Mouse (Mus musculus) stomach, embryonic 16.5 days (tissue): ENCODE data around the gene Nup153. TPM values are rescaled to one million over a fixed set of nuclear protein-coding genes. Genes with fewer than 3 reads are reported as not detected.

Source experiments
- ATAC-seq: fragments of 200-750 bp; cut with Nextera tagmentation; 2 replicates; pipeline ENCODE4 v1.8.0; 2017; ENCODE audit warnings: moderate number of reproducible peaks, moderate TSS enrichment; ENCODE audit not compliant: insufficient read depth, low FRiP score
- H3K27ac ChIP-seq: fragments of 300-500 bp; sonication (generic); 2 replicates; pipeline ENCODE4 v1.5.1; 2014; ENCODE audit warnings: low read length
- H3K27me3 ChIP-seq: fragments of 300-500 bp; sonication (generic); 2 replicates; pipeline ENCODE4 v1.6.1; 2014; ENCODE audit warnings: low read length, control low read depth, mixed read lengths; ENCODE audit not compliant: control insufficient read depth, insufficient read depth
- H3K36me3 ChIP-seq: fragments of 300-500 bp; sonication (generic); 2 replicates; pipeline ENCODE4 v1.6.1; 2014; ENCODE audit warnings: low read length; ENCODE audit not compliant: control insufficient read depth, insufficient read depth
- H3K4me1 ChIP-seq: fragments of 300-500 bp; sonication (generic); 2 replicates; pipeline ENCODE4 v1.6.1; 2014; ENCODE audit warnings: low read length, control low read depth, mixed read lengths; ENCODE audit not compliant: control insufficient read depth, insufficient read depth
- H3K4me2 ChIP-seq: fragments of 300-500 bp; sonication (generic); 2 replicates; pipeline ENCODE4 v1.6.1; 2014; ENCODE audit warnings: low read depth, low read length, mixed read lengths
- H3K4me3 ChIP-seq: fragments of 300-500 bp; sonication (generic); replicated peaks from 2 replicates; pipeline ENCODE4 v1.5.1; 2014; ENCODE audit warnings: mild to moderate bottlenecking, low read length
- H3K9ac ChIP-seq: fragments of 300-500 bp; sonication (generic); 2 replicates; pipeline ENCODE4 v1.6.1; 2014; ENCODE audit warnings: low read length
- H3K9me3 ChIP-seq: fragments of 300-500 bp; sonication (generic); replicated peaks from 2 replicates; pipeline ENCODE4 v1.6.1; 2016; ENCODE audit warnings: low read length, control low read depth; ENCODE audit not compliant: control insufficient read depth
- WGBS: fragments of 180-500 bp; shearing (Covaris S2); extraction: QIAGEN DNeasy Blood & Tissue Kit; methylation state at CpG from one replicate; pipeline ENCODE4 v1.1.7; 2014; 5-methylcytosine and 5-hydroxymethylcytosine counted together
- polyA plus RNA-seq: library from polyadenylated mRNA; unstranded; fragments of >200 nt; fragmentation: Nextera tagmentation; extraction: Ambion mirVana; gene quantifications from 2 replicates; pipeline ENCODE4 v1.2.1, GENCODE M21; 2015

Gene Nup153
- 16.9 and 18.5 TPM in 2 replicates for polyA plus RNA-seq

- Histone ChIP-seq H3K9me3 (no peaks in the 10 kb centered on the region), H3K4me3 (peak within 1 kb of the TSS; percentile 97), H3K27me3 (no peaks in the 10 kb centered on the region), H3K36me3 (no peaks in the 10 kb centered on the region), H3K4me1 (peaks cover 14% of the 10 kb centered on the region), H3K9ac (peak within 1 kb of the TSS; percentile 96), H3K4me2 (peak within 1 kb of the TSS; percentile 56), H3K27ac (peak within 1 kb of the TSS; percentile 97)
- ATAC-seq: peak; percentile 92
- WGBS: 1% methylated on average over 48 of the region's 51 CpGs
Observed at GRCm38 (mm10) chr13:46727837-46728268, at the start of gene Nup153. Gene Nup153 (minus strand): TSS chr13:46727940.

DNA sequence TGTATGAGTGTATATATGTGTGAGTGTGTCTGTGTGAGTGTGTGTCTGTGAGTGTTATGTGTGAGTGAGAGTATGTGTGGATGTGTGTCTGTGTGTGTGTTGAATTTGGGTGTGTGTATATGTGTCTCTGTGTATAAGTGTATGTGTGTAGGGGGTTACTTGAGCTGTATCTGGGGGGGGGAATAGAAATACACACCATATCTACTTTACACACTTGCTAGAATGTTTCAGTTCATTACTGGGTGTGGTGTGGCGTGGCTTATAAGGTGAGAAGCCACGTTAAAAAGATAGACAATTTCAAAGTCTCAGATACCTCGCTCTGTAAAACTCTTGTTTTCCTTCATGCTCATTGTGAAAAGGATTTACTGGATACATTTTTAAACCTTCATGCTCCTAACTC is 49.7 kb upstream of the Nup153 start:
- Histone ChIP-seq H3K4me3 (no peak overlapping the region), H3K27ac (no peak overlapping the region), H3K9me3 (no peaks in the 10 kb centered on the region), H3K4me2 (no peak overlapping the region), H3K4me1 (no peaks in the 10 kb centered on the region), H3K36me3 (peaks cover 9% of the 10 kb centered on the region), H3K9ac (no peak overlapping the region), H3K27me3 (no peaks in the 10 kb centered on the region)
- WGBS: 87% methylated on average over 3 of the region's 3 CpGs
- no peak for ATAC-seq

DNA sequence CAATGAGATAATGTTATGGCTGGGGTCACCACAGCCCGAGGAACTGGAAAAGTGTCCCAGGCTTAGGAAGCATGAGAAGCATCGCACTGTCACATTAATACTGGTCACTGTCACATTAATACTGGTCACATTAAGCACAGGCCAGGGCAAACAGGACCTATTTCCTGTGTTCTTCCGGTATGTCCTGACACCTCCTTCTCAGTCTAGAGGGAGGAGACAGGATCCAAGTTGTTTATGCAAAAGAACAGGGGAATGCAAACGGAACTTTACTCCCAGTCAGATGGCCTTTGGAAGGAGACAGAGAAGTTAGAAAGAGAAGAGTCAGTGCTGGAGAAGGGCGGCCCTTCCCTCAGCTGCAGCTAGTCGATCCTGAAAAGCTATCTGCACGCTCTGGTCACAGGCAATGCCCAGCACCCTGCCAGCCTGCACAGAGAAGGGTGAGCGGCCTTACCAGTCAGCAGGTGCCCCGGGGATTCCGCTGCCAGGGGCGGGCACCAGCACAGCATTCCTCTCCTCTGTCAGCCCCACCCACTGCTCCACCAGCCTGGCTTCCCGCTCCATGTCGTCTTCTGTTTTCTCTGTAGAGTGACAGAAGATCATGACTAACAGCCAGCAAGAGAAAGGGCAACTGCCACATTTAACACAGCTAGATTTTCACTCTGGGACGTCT is 49.0 kb upstream of the Nup153 start:
- H3K4me2 ChIP-seq: no peak overlapping the region
- no peaks in the 10 kb centered on the region for H3K9me3 ChIP-seq
- peaks cover 14% of the 10 kb centered on the region for H3K36me3 ChIP-seq
- no peak overlapping the region for H3K9ac ChIP-seq
- ATAC-seq: no peak; the same call in 1 of the 2 replicates
- no peak overlapping the region for H3K27ac ChIP-seq
- WGBS: 54% methylated on average over 14 of the region's 14 CpGs
- H3K27me3 ChIP-seq: no peaks in the 10 kb centered on the region
- H3K4me1 ChIP-seq: no peaks in the 10 kb centered on the region
- no peak overlapping the region for H3K4me3 ChIP-seq

DNA sequence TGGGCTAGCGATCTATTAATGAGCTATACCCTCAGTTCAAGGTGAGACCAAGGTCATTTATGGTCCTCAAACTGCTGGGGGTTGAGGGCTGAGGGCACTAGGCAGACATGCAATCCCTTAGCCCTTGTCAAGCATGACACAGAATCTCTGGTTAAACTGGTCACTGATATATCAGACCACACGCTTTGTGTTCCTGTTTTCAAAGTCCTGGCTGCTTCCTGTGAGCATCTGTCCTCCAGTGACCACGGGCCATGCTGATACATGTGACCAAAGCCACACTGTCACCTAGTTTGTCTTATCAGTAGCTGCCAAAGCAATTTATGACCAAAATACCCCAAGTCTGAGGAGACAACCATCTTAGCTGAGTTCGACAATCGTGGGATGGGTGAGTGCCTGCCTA is 47.3 kb upstream of the Nup153 start:
- no peak for ATAC-seq
- H3K36me3 ChIP-seq: peaks cover 21% of the 10 kb centered on the region
- no peak overlapping the region for H3K9ac ChIP-seq
- no peak overlapping the region for H3K4me2 ChIP-seq
- H3K9me3 ChIP-seq: no peaks in the 10 kb centered on the region
- no peaks in the 10 kb centered on the region for H3K4me1 ChIP-seq
- no peak overlapping the region for H3K27ac ChIP-seq
- WGBS: 85% methylated on average over 5 of the region's 5 CpGs
- no peak overlapping the region for H3K4me3 ChIP-seq
- no peaks in the 10 kb centered on the region for H3K27me3 ChIP-seq

DNA sequence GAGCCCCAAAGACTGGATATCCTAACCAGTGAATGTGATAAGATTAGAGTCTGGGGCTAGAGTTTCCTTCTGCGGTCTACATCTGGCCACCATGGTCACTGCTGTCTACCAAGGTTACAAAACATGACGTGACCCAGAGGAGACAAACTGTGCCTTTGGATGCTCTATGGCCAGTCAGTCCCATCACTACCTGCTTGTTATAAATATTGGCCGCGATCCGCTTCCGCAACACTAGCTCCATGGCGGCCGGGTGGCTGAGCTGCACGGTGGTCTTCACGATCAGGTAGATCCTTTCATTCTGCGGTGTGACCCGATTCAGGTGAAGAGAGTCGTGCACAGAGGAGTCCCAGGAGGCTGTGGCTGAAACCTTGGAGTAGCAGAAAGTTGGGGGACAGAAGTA is 44.8 kb upstream of the Nup153 start:
- Histone ChIP-seq H3K4me3 (no peak overlapping the region), H3K36me3 (peaks cover 21% of the 10 kb centered on the region)
- WGBS: 97% methylated on average over 13 of the region's 13 CpGs

DNA sequence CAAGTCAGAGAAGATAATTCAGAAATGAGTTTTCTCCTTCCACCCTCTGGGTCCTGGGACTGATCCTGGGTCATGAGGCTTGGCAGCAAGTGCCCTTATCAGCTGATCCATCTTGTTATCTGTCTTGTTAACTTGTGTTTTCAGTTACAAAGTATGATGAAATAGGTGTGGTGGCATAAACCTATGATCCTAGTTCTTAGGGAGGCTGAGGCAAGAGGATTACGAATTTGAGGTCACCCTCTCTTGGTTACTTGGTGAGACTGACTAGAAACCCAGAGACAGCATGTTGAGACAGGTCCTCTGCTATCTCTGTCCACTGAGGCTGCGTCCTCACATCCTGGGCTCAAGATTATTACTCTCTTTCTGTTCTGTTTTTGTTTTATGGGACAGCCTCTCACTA is 37.6 kb upstream of the Nup153 start:
- ATAC-seq: no peak
- no peaks in the 10 kb centered on the region for H3K9me3 ChIP-seq
- WGBS: 76% methylated on average over 2 of the region's 2 CpGs
- no peaks in the 10 kb centered on the region for H3K36me3 ChIP-seq
- no peak overlapping the region for H3K9ac ChIP-seq
- no peak overlapping the region for H3K4me3 ChIP-seq
- no peak overlapping the region for H3K4me2 ChIP-seq
- no peaks in the 10 kb centered on the region for H3K4me1 ChIP-seq
- H3K27ac ChIP-seq: no peak overlapping the region
- H3K27me3 ChIP-seq: no peaks in the 10 kb centered on the region

More for the DNA sequence above, 44.8 kb upstream of the Nup153 start:
- Histone ChIP-seq H3K9me3 (no peaks in the 10 kb centered on the region), H3K27ac (no peak overlapping the region), H3K4me1 (no peaks in the 10 kb centered on the region), H3K9ac (no peak overlapping the region), H3K4me2 (no peak overlapping the region), H3K27me3 (no peaks in the 10 kb centered on the region)
- ATAC-seq: no peak

- H3K27me3 ChIP-seq: no peaks in the 10 kb centered on the region
- 85% methylated on average over 9 of the region's 9 CpGs for WGBS
- H3K4me1 ChIP-seq: no peaks in the 10 kb centered on the region
- no peak for ATAC-seq
- H3K27ac ChIP-seq: no peak overlapping the region
- no peaks in the 10 kb centered on the region for H3K36me3 ChIP-seq
- no peak overlapping the region for H3K4me3 ChIP-seq
- H3K4me2 ChIP-seq: no peak overlapping the region
- H3K9me3 ChIP-seq: no peaks in the 10 kb centered on the region
- no peak overlapping the region for H3K9ac ChIP-seq
Observed at GRCm38 (mm10) chr13:46763210-46763609, 35.5 kb upstream of the Nup153 start.

- H3K9me3 ChIP-seq: no peaks in the 10 kb centered on the region
- no peaks in the 10 kb centered on the region for H3K36me3 ChIP-seq
- H3K27ac ChIP-seq: no peak overlapping the region
- no peaks in the 10 kb centered on the region for H3K4me1 ChIP-seq
- H3K4me3 ChIP-seq: no peak overlapping the region
- 84% methylated on average over 6 of the region's 6 CpGs for WGBS
- no peak overlapping the region for H3K9ac ChIP-seq
- ATAC-seq: no peak
- no peak overlapping the region for H3K4me2 ChIP-seq
- no peaks in the 10 kb centered on the region for H3K27me3 ChIP-seq
Observed at GRCm38 (mm10) chr13:46760921-46761320, 33.2 kb upstream of the Nup153 start.

- Histone ChIP-seq H3K4me3 (no peak overlapping the region), H3K9me3 (no peaks in the 10 kb centered on the region), H3K4me2 (no peak overlapping the region), H3K36me3 (no peaks in the 10 kb centered on the region), H3K9ac (no peak overlapping the region), H3K4me1 (no peaks in the 10 kb centered on the region), H3K27me3 (no peaks in the 10 kb centered on the region), H3K27ac (no peak overlapping the region)
- WGBS: 85% methylated on average over 8 of the region's 8 CpGs
- no peak for ATAC-seq
Observed at GRCm38 (mm10) chr13:46759281-46759809, 31.6 kb upstream of the Nup153 start.
